Mouse (Mus musculus): Measurements from ENCODE around the gene Bglap3. TPM values are rescaled to one million over a fixed set of nuclear protein-coding genes. Genes with fewer than 3 reads are reported as not detected.

Gene Bglap3
- polyA plus RNA-seq, 1 experiment from 2014 or later: not detected

GRCm38 (mm10) chr3:88331282-88331681, 41.3 kb downstream of the Bglap3 start:
- no peaks in the 10 kb centered on the region for H3K9me3 ChIP-seq
- peaks cover 20% of the 10 kb centered on the region for H3K4me1 ChIP-seq
- H3K27ac ChIP-seq (replicated peaks): no peak overlapping the region
- 24% methylated on average over 2 of the region's 2 CpGs for WGBS
- H3K27me3 ChIP-seq (replicated peaks): no peaks in the 10 kb centered on the region; the same call in 1 of the 2 replicates
- H3K36me3 ChIP-seq: peaks cover 36% of the 10 kb centered on the region
- H3K9ac ChIP-seq: no peak overlapping the region
- ATAC-seq (ENCODE audit: extremely low read depth, insufficient number of reproducible peaks, low FRiP score, low TSS enrichment): no peak
- H3K4me3 ChIP-seq: no peak overlapping the region
- no peak overlapping the region for H3K4me2 ChIP-seq

GRCm38 (mm10) chr3:88328956-88329355, 43.6 kb downstream of the Bglap3 start:
- Histone ChIP-seq H3K4me1 (peaks cover 20% of the 10 kb centered on the region), H3K36me3 (peaks cover 38% of the 10 kb centered on the region), H3K27me3 (replicated peaks) (no peaks in the 10 kb centered on the region; the same call in 1 of the 2 replicates), H3K9ac (no peak overlapping the region), H3K4me3 (no peak overlapping the region), H3K4me2 (no peak overlapping the region), H3K27ac (replicated peaks) (no peak overlapping the region), H3K9me3 (no peaks in the 10 kb centered on the region)
- 73% methylated on average over 5 of the region's 5 CpGs for WGBS
- no peak for ATAC-seq (ENCODE audit: extremely low read depth, insufficient number of reproducible peaks, low FRiP score, low TSS enrichment)

DNA sequence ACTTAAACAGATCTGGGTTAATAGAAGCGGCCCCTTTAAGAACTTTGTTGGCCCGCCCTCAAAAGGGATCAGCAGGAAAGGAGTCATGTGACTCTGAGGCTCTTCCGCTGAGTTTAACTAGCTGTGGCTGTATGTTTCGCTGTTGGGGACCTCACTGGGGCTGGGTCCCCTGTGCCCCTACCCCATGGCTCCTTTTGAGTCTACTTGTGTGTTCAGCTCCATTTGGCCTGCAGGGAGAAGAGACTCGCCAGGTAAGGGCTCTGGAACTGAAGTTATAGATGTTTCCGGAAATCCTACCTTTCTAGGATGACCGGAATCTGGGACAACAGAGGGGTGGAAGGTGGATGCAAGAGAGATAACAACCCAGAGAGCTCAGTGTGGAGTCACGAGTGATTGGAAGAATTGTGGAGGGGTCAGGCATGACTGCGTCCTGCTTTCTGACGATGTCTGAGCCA, 47.6 kb downstream of the Bglap3 start, which contains the start of gene Glmp:
TSS of gene Glmp (plus strand) at position 73 of the 455 bp plus-strand sequence.
- Histone ChIP-seq H3K4me3 (peak within 1 kb of the TSS; percentile 85), H3K27ac (replicated peaks) (peak within 1 kb of the TSS; percentile 63), H3K4me1 (peaks cover 14% of the 10 kb centered on the region), H3K9me3 (no peaks in the 10 kb centered on the region), H3K4me2 (peak within 1 kb of the TSS; percentile 94), H3K9ac (peak within 1 kb of the TSS; percentile 92), H3K36me3 (peaks cover 76% of the 10 kb centered on the region), H3K27me3 (replicated peaks) (no peaks in the 10 kb centered on the region)
- ATAC-seq (ENCODE audit: extremely low read depth, insufficient number of reproducible peaks, low FRiP score, low TSS enrichment): peak; percentile 73; the same call in 1 of the 2 replicates
- WGBS: under 1% methylated on average over 10 of the region's 10 CpGs

Other genes starting within 250 kb of the Bglap3 start
- gene Mef2d, start 230.4 kb downstream of the Bglap3 start, polyA plus RNA-seq (2015; fragmentation: Nextera tagmentation; extraction: Ambion mirVana): 35.5 and 37.1 TPM in 2 replicates
- gene Rhbg, start 118.0 kb downstream of the Bglap3 start, polyA plus RNA-seq (2015; fragmentation: Nextera tagmentation; extraction: Ambion mirVana): 0.13 and 0.76 TPM in 2 replicates
- gene Gm38392, start 85.5 kb downstream of the Bglap3 start, polyA plus RNA-seq (2015; fragmentation: Nextera tagmentation; extraction: Ambion mirVana): 0.79 TPM in 1 of 2 replicates, not detected in the other
- 13.7 and 14.9 TPM in 2 replicates for gene Tsacc, start 75.7 kb downstream of the Bglap3 start, polyA plus RNA-seq (2015; fragmentation: Nextera tagmentation; extraction: Ambion mirVana)
- 400 and 448 TPM in 2 replicates for gene Cct3, start 75.6 kb downstream of the Bglap3 start, polyA plus RNA-seq (2015; fragmentation: Nextera tagmentation; extraction: Ambion mirVana)
- 160 and 173 TPM in 2 replicates for gene Glmp, start 47.7 kb downstream of the Bglap3 start, polyA plus RNA-seq (2015; fragmentation: Nextera tagmentation; extraction: Ambion mirVana)
- 1.6 TPM in 2 replicates for gene Tmem79, start 36.6 kb downstream of the Bglap3 start, polyA plus RNA-seq (2015; fragmentation: Nextera tagmentation; extraction: Ambion mirVana)
- gene Smg5, start 36.5 kb downstream of the Bglap3 start, polyA plus RNA-seq (2015; fragmentation: Nextera tagmentation; extraction: Ambion mirVana): 43.9 and 44.2 TPM in 2 replicates
- gene Paqr6, start 8.2 kb downstream of the Bglap3 start, polyA plus RNA-seq (2015; fragmentation: Nextera tagmentation; extraction: Ambion mirVana): 2.6 and 3.8 TPM in 2 replicates
- not detected in 2 replicates for gene Bglap2, start 6.0 kb upstream of the Bglap3 start, polyA plus RNA-seq (2015; fragmentation: Nextera tagmentation; extraction: Ambion mirVana)
- gene Bglap, start 11.7 kb upstream of the Bglap3 start, polyA plus RNA-seq (2015; fragmentation: Nextera tagmentation; extraction: Ambion mirVana): not detected in 2 replicates
- gene Pmf1, start 37.6 kb upstream of the Bglap3 start, polyA plus RNA-seq (2015; fragmentation: Nextera tagmentation; extraction: Ambion mirVana): 110 and 112 TPM in 2 replicates
- 12.0 and 12.5 TPM in 2 replicates for gene Slc25a44, start 52.4 kb upstream of the Bglap3 start, polyA plus RNA-seq (2015; fragmentation: Nextera tagmentation; extraction: Ambion mirVana)
- gene Sema4a, start 88.4 kb upstream of the Bglap3 start, polyA plus RNA-seq (2015; fragmentation: Nextera tagmentation; extraction: Ambion mirVana): 1.3 and 1.7 TPM in 2 replicates
- 86.7 and 97.1 TPM in 2 replicates for gene Lmna, start 137.2 kb upstream of the Bglap3 start, polyA plus RNA-seq (2015; fragmentation: Nextera tagmentation; extraction: Ambion mirVana)
- gene Mex3a, start 159.7 kb upstream of the Bglap3 start, polyA plus RNA-seq (2015; fragmentation: Nextera tagmentation; extraction: Ambion mirVana): 9.9 and 10.1 TPM in 2 replicates
- gene Rab25, start 175.6 kb upstream of the Bglap3 start, polyA plus RNA-seq (2015; fragmentation: Nextera tagmentation; extraction: Ambion mirVana): 1.1 and 1.5 TPM in 2 replicates
- 131 and 150 TPM in 2 replicates for gene Lamtor2, start 180.3 kb upstream of the Bglap3 start, polyA plus RNA-seq (2015; fragmentation: Nextera tagmentation; extraction: Ambion mirVana)
- 33.1 and 34.1 TPM in 2 replicates for gene Ubqln4, start 181.0 kb upstream of the Bglap3 start, polyA plus RNA-seq (2015; fragmentation: Nextera tagmentation; extraction: Ambion mirVana)
- 173 and 202 TPM in 2 replicates for gene Ssr2, start 203.1 kb upstream of the Bglap3 start, polyA plus RNA-seq (2015; fragmentation: Nextera tagmentation; extraction: Ambion mirVana)
- 73.1 and 73.4 TPM in 2 replicates for gene Arhgef2, start 233.2 kb upstream of the Bglap3 start, polyA plus RNA-seq (2015; fragmentation: Nextera tagmentation; extraction: Ambion mirVana)

All from heart, embryonic 13.5 days (tissue).